Mouse (Mus musculus) stomach, embryonic 15.5 days (tissue): ENCODE results near the gene Pofut2. TPM values are rescaled to one million over a fixed set of nuclear protein-coding genes. Genes with fewer than 3 reads are reported as not detected.
"Not testable (repeated sequence)": the region's sequence is repeated elsewhere in the genome, so short reads cannot be mapped to it uniquely, and the experiment has no call there.

Source experiments
- ATAC-seq: fragments of 200-750 bp; cut with Nextera tagmentation; 2 replicates; pipeline ENCODE4 v1.8.0; 2017; ENCODE audit warnings: low read depth, moderate number of reproducible peaks, moderate TSS enrichment; ENCODE audit not compliant: insufficient read depth, low FRiP score
- H3K27ac ChIP-seq: fragments of 300-500 bp; sonication (generic); 2 replicates; pipeline ENCODE4 v1.5.1; 2015; ENCODE audit warnings: mild to moderate bottlenecking, inconsistent platforms
- H3K27me3 ChIP-seq: fragments of 300-500 bp; sonication (generic); replicated peaks from 2 replicates; pipeline ENCODE4 v1.6.1; 2015; ENCODE audit warnings: inconsistent platforms
- H3K36me3 ChIP-seq: fragments of 300-500 bp; sonication (generic); 2 replicates; pipeline ENCODE4 v1.6.1; 2015; ENCODE audit warnings: inconsistent platforms
- H3K4me1 ChIP-seq: fragments of 300-500 bp; sonication (generic); 2 replicates; pipeline ENCODE4 v1.6.1; 2015; ENCODE audit warnings: inconsistent platforms
- H3K4me2 ChIP-seq: fragments of 300-500 bp; sonication (generic); 2 replicates; pipeline ENCODE4 v1.6.1; 2015; ENCODE audit warnings: mild to moderate bottlenecking, inconsistent platforms
- H3K4me3 ChIP-seq: fragments of 300-500 bp; sonication (generic); replicated peaks from 2 replicates; pipeline ENCODE4 v1.5.1; 2015; ENCODE audit warnings: inconsistent platforms
- H3K9ac ChIP-seq: fragments of 300-500 bp; sonication (generic); 2 replicates; pipeline ENCODE4 v1.6.1; 2015; ENCODE audit warnings: inconsistent platforms
- H3K9me3 ChIP-seq: fragments of 300-500 bp; sonication (generic); 2 replicates; pipeline ENCODE4 v1.6.1; 2016; ENCODE audit warnings: inconsistent platforms
- WGBS: fragments of 180-500 bp; shearing (Covaris S2); methylation state at CpG from one replicate; pipeline ENCODE4 v1.1.7; 2015; 5-methylcytosine and 5-hydroxymethylcytosine counted together
- polyA plus RNA-seq: library from polyadenylated mRNA; unstranded; fragments of >200 nt; fragmentation: Nextera tagmentation; extraction: Ambion mirVana; gene quantifications from 2 replicates; pipeline ENCODE4 v1.2.1, GENCODE M21; 2015

The Pofut2 gene
- polyA plus RNA-seq, 1 experiment from 2014 or later: 117 TPM

DNA sequence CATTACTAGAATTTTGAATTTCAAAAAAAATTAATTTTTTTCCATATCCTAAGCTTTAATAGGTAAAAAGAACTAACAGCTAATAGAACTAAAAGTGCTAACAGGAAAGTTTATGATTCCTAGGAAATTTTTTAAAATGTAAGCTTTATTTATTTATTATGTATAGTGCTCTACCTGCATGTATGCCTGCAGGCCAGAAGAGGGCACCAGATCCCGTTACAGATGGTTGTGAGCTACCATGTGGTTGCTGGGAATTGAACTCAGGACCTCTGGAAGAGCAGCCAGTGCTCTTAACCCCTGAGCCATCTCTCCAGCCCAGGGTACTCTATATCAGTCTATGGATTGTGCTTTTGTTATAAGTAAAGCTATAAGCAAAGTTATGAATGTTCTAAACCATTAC, 23.1 kb downstream of the Pofut2 start:
- H3K27ac ChIP-seq, H3K4me3 ChIP-seq, H3K9ac ChIP-seq, H3K27me3 ChIP-seq, H3K4me1 ChIP-seq, H3K9me3 ChIP-seq, H3K36me3 ChIP-seq, H3K4me2 ChIP-seq, ATAC-seq: not testable (repeated sequence)
- WGBS: 79% methylated on average over 1 of the region's 1 CpGs

- no peaks in the 10 kb centered on the region for H3K27me3 ChIP-seq
- ATAC-seq: no peak
- WGBS: 15% methylated on average over 6 of the region's 6 CpGs
- no peak overlapping the region for H3K4me2 ChIP-seq
- H3K4me3 ChIP-seq: no peak overlapping the region
- no peaks in the 10 kb centered on the region for H3K36me3 ChIP-seq
- H3K9ac ChIP-seq: no peak overlapping the region
- H3K27ac ChIP-seq: no peak overlapping the region
- no peaks in the 10 kb centered on the region for H3K9me3 ChIP-seq
- 0 out of 2 replicates have a peak, but pooled peaks cover 3% of the 10 kb centered on the region for H3K4me1 ChIP-seq
Measured at GRCm38 (mm10) chr10:77282822-77283221, 23.8 kb downstream of the Pofut2 start.

- WGBS: 40% methylated on average over 6 of the region's 6 CpGs
- Histone ChIP-seq H3K4me1 (0 out of 2 replicates have a peak, but pooled peaks cover 3% of the 10 kb centered on the region), H3K9me3 (no peaks in the 10 kb centered on the region), H3K4me3 (no peak overlapping the region), H3K4me2 (no peak overlapping the region), H3K27ac (no peak overlapping the region), H3K9ac (no peak overlapping the region), H3K27me3 (no peaks in the 10 kb centered on the region), H3K36me3 (no peaks in the 10 kb centered on the region)
- no peak for ATAC-seq
Measured at GRCm38 (mm10) chr10:77284832-77285231, 25.8 kb downstream of the Pofut2 start.

GRCm38 (mm10) chr10:77287626-77288025, 28.6 kb downstream of the Pofut2 start:
- H3K27me3 ChIP-seq: no peaks in the 10 kb centered on the region
- H3K4me2 ChIP-seq: no peak overlapping the region
- H3K4me1 ChIP-seq: 0 out of 2 replicates have a peak, but pooled peaks cover 3% of the 10 kb centered on the region
- H3K4me3 ChIP-seq: no peak overlapping the region
- no peak overlapping the region for H3K27ac ChIP-seq
- WGBS: 77% methylated on average over 8 of the region's 8 CpGs
- no peak overlapping the region for H3K9ac ChIP-seq
- no peaks in the 10 kb centered on the region for H3K9me3 ChIP-seq
- no peak for ATAC-seq
- H3K36me3 ChIP-seq: no peaks in the 10 kb centered on the region

GRCm38 (mm10) chr10:77288639-77289195, 29.7 kb downstream of the Pofut2 start:
- Histone ChIP-seq H3K4me3 (no peak overlapping the region), H3K27me3 (no peaks in the 10 kb centered on the region), H3K9ac (no peak overlapping the region), H3K36me3 (no peaks in the 10 kb centered on the region), H3K9me3 (no peaks in the 10 kb centered on the region), H3K4me2 (no peak overlapping the region), H3K27ac (no peak overlapping the region), H3K4me1 (0 out of 2 replicates have a peak, but pooled peaks cover 3% of the 10 kb centered on the region)
- 28% methylated on average over 5 of the region's 5 CpGs for WGBS
- ATAC-seq: no peak

- WGBS: 82% methylated on average over 8 of the region's 8 CpGs
- no peak for ATAC-seq
- Histone ChIP-seq H3K4me3 (no peak overlapping the region), H3K4me1 (no peaks in the 10 kb centered on the region), H3K27ac (no peak overlapping the region), H3K9me3 (no peaks in the 10 kb centered on the region), H3K36me3 (no peaks in the 10 kb centered on the region), H3K27me3 (no peaks in the 10 kb centered on the region), H3K4me2 (no peak overlapping the region), H3K9ac (no peak overlapping the region)
Measured at GRCm38 (mm10) chr10:77289559-77289958, 30.5 kb downstream of the Pofut2 start.

DNA sequence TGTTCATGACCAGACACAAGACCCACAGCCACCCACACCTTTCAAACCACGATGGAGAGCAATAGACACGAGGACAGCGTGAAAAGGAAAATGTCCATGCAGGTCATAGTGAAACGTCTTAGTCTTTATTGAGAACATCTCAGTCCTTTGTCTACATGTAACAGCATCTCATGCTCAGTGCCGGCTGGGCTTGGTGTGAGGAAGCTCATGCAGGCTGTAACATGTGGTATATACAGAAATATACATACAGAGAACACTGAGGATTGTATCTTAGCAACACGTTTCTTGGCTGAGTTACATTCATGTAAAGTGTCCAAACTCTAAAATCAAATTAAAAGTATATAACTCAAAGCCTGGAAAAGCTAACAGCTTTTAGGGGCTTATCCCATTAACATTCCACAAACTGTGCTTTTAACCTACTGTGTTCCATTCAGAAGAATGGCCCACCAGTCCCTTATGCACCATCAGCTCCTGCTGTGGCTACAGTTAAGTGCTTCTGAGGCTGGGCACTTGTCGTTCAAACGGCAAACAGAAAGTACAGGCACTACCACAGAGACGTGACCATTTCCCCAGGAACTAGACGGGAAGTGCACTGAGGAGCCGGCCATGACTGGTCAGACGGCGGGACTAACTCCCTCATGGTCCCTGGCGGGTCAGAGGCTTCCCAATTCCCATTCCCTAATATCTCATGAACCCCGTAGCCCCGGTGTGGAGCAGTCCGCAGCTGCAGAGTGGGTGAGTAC, 31.8 kb downstream of the Pofut2 start:
- no peak overlapping the region for H3K27ac ChIP-seq
- no peaks in the 10 kb centered on the region for H3K27me3 ChIP-seq
- H3K4me2 ChIP-seq: no peak overlapping the region
- WGBS: 68% methylated on average over 17 of the region's 17 CpGs
- H3K36me3 ChIP-seq: no peaks in the 10 kb centered on the region
- no peak overlapping the region for H3K4me3 ChIP-seq
- no peaks in the 10 kb centered on the region for H3K9me3 ChIP-seq
- H3K4me1 ChIP-seq: no peaks in the 10 kb centered on the region
- no peak overlapping the region for H3K9ac ChIP-seq
- no peak for ATAC-seq

DNA sequence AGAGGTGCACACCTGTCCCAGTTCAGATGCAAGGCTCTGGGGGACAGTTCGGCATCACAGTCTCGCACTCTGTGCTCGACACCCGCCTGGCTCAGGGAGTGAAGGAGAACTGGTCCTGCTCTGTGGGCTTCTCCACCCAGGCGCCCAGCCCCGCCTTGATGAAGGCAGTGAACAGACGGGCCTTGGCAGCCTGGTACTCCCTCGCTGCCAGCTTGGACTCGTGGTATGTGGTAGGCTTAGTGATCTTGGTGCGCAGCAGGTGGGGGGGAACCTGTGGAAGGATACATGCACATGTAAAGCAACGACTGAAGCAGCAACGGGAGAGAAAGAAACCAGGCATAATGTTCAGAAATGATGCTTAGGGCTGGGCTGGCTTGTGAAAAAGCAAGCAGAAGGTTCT, 35.7 kb downstream of the Pofut2 start:
- Histone ChIP-seq H3K4me2 (no peak overlapping the region), H3K4me1 (no peaks in the 10 kb centered on the region), H3K4me3 (no peak overlapping the region), H3K9me3 (no peaks in the 10 kb centered on the region), H3K9ac (no peak overlapping the region), H3K27ac (no peak overlapping the region), H3K27me3 (no peaks in the 10 kb centered on the region), H3K36me3 (no peaks in the 10 kb centered on the region)
- ATAC-seq: no peak
- WGBS: 86% methylated on average over 12 of the region's 12 CpGs

- no peaks in the 10 kb centered on the region for H3K4me1 ChIP-seq
- H3K27me3 ChIP-seq: no peaks in the 10 kb centered on the region
- no peak overlapping the region for H3K4me2 ChIP-seq
- no peaks in the 10 kb centered on the region for H3K36me3 ChIP-seq
- 79% methylated on average over 8 of the region's 8 CpGs for WGBS
- H3K4me3 ChIP-seq: no peak overlapping the region
- no peak overlapping the region for H3K9ac ChIP-seq
- H3K9me3 ChIP-seq: no peaks in the 10 kb centered on the region
- ATAC-seq: no peak; the same call in 1 of the 2 replicates
- H3K27ac ChIP-seq: no peak overlapping the region
Measured at GRCm38 (mm10) chr10:77298621-77299020, 39.6 kb downstream of the Pofut2 start.

DNA sequence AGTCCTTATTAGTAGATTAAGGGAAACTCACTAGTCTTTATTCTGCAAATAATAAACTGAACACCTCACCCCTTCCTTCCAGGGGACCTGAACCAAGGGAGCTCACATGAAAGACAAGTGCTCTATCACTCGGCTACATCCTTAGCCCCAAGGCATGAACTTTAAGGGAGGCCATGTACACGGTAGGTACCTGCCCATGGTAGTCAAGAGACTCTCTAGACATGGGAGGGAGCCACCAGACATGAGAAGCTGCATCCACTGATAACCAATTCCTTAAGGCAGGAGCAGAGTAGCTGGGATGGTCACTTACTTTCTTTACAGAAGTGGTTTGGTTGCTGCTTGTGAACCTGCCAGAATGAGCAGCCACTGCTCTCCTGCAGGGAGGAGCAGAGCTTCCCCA, 40.2 kb downstream of the Pofut2 start:
- Histone ChIP-seq H3K36me3 (no peaks in the 10 kb centered on the region), H3K27me3 (no peaks in the 10 kb centered on the region), H3K27ac (no peak overlapping the region), H3K4me2 (no peak overlapping the region), H3K4me3 (no peak overlapping the region), H3K9me3 (no peaks in the 10 kb centered on the region), H3K9ac (no peak overlapping the region), H3K4me1 (no peaks in the 10 kb centered on the region)
- ATAC-seq: no peak
- WGBS: 74% methylated on average over 2 of the region's 2 CpGs

- H3K9me3 ChIP-seq: no peaks in the 10 kb centered on the region
Measured at GRCm38 (mm10) chr10:77300237-77300933, 41.4 kb downstream of the Pofut2 start.

GRCm38 (mm10) chr10:77300934-77301297, 41.9 kb downstream of the Pofut2 start:
- Histone ChIP-seq H3K27me3 (no peaks in the 10 kb centered on the region), H3K4me2 (no peak overlapping the region), H3K9ac (no peak overlapping the region), H3K4me3 (no peak overlapping the region), H3K9me3 (no peaks in the 10 kb centered on the region), H3K36me3 (no peaks in the 10 kb centered on the region), H3K4me1 (no peaks in the 10 kb centered on the region), H3K27ac (no peak overlapping the region)
- WGBS: 72% methylated on average over 4 of the region's 4 CpGs
- peak; percentile 43; the same call in 1 of the 2 replicates for ATAC-seq

More at GRCm38 (mm10) chr10:77300237-77300933, 41.4 kb downstream of the Pofut2 start:
- Histone ChIP-seq H3K27me3 (no peaks in the 10 kb centered on the region), H3K4me2 (no peak overlapping the region), H3K27ac (no peak overlapping the region), H3K4me3 (no peak overlapping the region), H3K36me3 (no peaks in the 10 kb centered on the region), H3K9ac (no peak overlapping the region), H3K4me1 (no peaks in the 10 kb centered on the region)
- WGBS: 78% methylated on average over 8 of the region's 8 CpGs
- ATAC-seq: no peak
